Mouse (Mus musculus): Measurements from ENCODE around the gene Vma21.

Vma21 gene

GRCm38 (mm10) chrX:71815631-71816345 is at the start of gene Vma21:
Gene Vma21 (plus strand): TSS chrX:71815924.
- no peak for DNase-seq (ENCODE audit: low read depth)

GRCm38 (mm10) chrX:71767909-71768308 is 47.8 kb upstream of the Vma21 start:
- no peak for DNase-seq (ENCODE audit: low read depth)

- no peak for DNase-seq (ENCODE audit: low read depth)
Measured at GRCm38 (mm10) chrX:71791106-71791505, 24.6 kb upstream of the Vma21 start.

GRCm38 (mm10) chrX:71797766-71798165 is 18.0 kb upstream of the Vma21 start:
- DNase-seq (ENCODE audit: low read depth): no peak

- DNase-seq (ENCODE audit: low read depth): no peak
Measured at GRCm38 (mm10) chrX:71798883-71799282, 16.8 kb upstream of the Vma21 start.

GRCm38 (mm10) chrX:71811966-71812835 is 3.5 kb upstream of the Vma21 start:
- no peak for DNase-seq (ENCODE audit: low read depth)

GRCm38 (mm10) chrX:71816401-71816857 is 705 bp downstream of the Vma21 start:
- DNase-seq (ENCODE audit: low read depth): peak; percentile 56

- DNase-seq (ENCODE audit: low read depth): peak; percentile 6
Measured at GRCm38 (mm10) chrX:71816931-71817361, 1.2 kb downstream of the Vma21 start.

GRCm38 (mm10) chrX:71838911-71839310 is 23.2 kb downstream of the Vma21 start:
- DNase-seq (ENCODE audit: low read depth): no peak

GRCm38 (mm10) chrX:71846696-71847095 is 31.0 kb downstream of the Vma21 start:
- no peak for DNase-seq (ENCODE audit: low read depth)

- no peak for DNase-seq (ENCODE audit: low read depth)
Measured at GRCm38 (mm10) chrX:71853798-71854197, 38.1 kb downstream of the Vma21 start.

Measured in c-Kit-positive CD71-positive TER-119-negative erythroid progenitor cells, embryonic 14.5 days (primary cell).